Mouse (Mus musculus): ENCODE results near the gene Tnfaip8l1.

DNA sequence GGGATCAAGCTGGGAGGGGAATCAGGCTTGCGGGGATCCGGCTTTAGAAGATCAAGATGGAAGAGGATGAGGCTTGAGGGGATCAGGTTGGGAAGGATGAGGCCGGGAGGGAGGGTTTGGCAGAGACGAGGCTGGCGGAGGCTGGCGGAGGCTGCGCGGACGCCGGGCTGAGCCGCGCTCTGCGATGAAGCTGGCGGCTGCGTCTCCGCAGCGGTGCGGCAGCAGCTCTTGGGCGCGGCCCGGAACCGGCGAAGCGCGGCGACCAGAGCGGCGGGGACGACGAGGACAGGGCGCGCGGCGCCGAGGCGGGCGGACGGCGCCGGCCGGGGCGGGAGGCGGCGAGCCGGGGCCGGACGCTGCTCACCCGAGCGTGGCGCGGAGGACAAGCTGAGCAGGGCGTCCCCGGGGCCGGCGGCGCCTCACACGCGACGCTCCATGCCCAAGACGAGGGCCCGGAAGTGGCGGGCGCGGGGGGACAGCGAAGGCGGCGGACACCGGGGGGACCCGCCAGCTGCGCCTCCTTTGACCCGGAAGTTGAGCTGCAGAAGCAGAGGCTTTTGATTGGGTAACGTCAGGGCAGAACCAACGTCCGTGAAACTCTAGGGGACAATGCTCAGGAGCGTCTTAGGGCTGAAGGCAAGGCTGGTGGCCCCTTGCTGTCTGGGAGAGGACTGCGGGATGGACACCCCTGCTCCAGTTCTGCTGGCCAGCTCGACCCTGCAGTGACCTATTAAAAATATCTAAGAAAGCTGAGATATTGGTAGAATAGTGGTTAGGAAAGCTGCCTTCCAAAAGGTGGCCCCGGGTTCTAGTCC is 56.3 kb downstream of the Tnfaip8l1 start, which contains the start of gene Dpp9:
- no peak for TF ChIP-seq CTCF (IDR thresholded peaks at IDR 0.05; ENCODE audit: extremely low read depth, insufficient read depth, low read length)
- TF ChIP-seq POLR2A (IDR thresholded peaks at IDR 0.05; ENCODE audit: extremely low read depth, insufficient read depth, low read length) = peak; percentile 93
